Mouse (Mus musculus) heart, adult 11 months (tissue): Measurements from ENCODE around the gene Arl9.
"Not testable (repeated sequence)": the region's sequence is repeated elsewhere in the genome, so short reads cannot be mapped to it uniquely, and the experiment has no call there.

Experiments
- DNase-seq: peaks from one replicate; pipeline ENCODE4 v3.0.0; 2022

The Arl9 gene

DNA sequence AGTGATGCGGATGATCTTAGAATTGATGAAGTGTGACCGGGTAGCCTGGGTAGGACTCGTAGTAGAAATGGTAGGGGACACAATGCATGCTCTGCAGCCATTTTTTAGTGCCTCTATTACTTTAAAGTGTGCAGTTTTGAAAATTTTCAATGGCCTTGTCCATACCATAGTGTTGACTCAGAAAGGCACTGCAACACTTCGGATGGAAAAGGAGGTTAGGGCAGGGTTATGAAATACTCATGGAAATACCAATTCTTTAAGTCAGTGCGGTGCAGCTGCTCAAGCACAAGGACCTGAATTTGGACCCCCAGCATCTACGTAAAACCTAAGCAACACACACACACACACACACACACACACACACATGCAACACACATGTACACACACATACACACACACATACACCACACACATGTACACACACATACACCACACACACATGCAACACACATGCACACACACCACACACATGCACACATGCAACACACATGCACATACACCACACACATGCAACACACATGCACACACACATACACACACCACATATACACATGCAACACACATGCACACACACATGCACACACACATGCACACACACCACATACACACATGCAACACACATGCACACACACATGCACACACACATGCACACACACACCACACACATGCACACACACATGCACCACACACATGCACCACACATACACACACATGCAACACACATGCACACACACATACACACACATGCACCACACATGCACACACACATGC lies at the start of gene Arl9:
TSS of gene Arl9 (plus strand) at position 5 of the 771 bp plus-strand sequence.
- peak; percentile 56 for DNase-seq

DNA sequence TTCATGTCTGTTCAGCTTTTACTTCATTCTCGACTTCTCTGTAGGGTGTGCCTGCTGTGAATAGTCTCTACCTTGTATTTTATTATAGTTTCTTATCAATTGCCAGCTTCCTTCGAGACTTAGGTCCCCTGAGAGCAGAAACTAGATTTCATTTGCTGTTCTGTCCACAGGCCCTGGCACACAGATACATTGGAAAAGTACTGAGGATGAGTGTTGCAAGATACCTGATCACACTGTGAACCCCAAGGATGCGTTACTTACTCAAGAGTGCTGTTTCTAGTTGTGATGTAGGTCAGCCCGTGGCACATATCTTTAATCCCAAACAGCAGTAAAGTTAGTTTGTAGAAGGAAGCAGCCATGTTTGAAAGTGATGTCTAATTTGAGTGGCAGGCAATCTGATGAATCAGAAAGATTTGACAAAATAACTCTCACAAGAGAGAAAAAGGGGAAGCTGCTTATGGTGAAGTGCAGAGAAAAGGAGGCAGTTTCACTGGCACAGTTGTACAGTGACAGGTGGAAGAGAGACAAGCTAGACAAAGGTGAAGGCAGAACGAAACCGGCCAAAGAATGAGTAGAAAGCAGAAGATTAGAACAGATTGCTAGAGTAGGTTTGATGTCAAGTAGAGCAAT lies 49.5 kb upstream of the Arl9 start:
- DNase-seq: no peak

GRCm38 (mm10) chr5:76955474-76955873 lies 48.4 kb upstream of the Arl9 start:
- no peak for DNase-seq

DNA sequence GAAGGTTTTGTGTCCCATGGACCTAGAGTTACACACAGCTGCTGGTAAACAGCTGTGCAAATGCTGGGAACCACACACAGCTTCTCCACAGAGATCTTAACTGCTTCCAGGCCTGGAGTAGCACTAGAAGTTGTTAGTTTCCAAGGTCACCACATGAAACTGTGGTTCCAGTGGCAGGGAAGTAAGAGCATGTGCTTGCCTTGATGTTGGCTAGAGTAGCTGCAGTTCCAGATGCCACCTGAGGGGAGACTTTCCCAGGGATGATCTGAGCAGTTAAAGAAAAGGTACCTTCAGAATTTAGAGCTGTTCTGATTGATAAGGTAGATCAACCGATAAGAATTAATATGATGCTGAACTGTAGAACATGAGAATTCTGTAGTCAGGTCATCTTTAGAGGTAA lies 45.9 kb upstream of the Arl9 start:
- no peak for DNase-seq

DNA sequence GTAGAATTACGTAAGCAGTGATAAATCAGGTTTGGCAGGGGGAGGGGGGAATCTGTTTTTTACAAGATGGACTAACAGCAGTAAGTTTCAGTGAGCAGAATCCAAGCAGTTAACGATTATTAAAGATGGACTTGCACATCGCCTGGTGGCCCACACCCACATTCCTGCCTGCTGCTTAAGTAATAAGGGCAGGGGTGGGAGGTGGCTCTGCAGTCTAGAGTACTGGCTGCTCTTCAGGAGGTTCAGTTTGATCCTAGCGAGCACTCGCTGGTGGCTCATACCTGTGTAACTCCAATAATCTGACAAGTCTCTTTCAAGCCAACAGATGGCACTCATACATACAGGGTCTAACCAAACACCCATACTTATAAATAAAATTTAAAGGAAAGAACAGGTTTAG lies 44.3 kb upstream of the Arl9 start:
- peak; percentile 82 for DNase-seq

DNA sequence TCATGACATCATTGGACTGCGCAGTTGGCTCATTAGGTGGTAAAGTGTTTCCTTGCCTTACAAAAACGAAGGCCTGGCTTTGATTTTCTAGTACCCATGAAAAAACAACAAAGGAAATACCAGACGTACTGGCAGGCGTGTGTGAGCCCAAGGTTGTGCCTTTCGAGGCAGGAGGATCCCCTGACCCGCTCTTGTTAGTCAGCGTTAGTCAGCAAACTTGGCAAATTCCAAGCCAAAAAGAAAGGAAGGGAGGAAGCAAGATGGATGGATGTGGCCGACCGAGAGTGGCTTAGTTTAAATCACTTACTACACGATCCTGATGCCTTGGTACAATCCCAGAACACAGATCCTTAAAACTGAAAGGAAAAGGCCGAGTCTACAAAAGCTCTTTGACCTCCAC lies 41.3 kb upstream of the Arl9 start:
- no peak for DNase-seq

- peak; percentile 80 for DNase-seq
Observed at GRCm38 (mm10) chr5:76964651-76965050, 39.2 kb upstream of the Arl9 start.

- DNase-seq: no peak
Observed at GRCm38 (mm10) chr5:76969250-76969649, 34.6 kb upstream of the Arl9 start.

- not testable (repeated sequence) for DNase-seq
Observed at GRCm38 (mm10) chr5:76971115-76971514, 32.7 kb upstream of the Arl9 start.

- no peak for DNase-seq
Observed at GRCm38 (mm10) chr5:76973488-76973887, 30.4 kb upstream of the Arl9 start.

GRCm38 (mm10) chr5:76974207-76974553 lies 29.7 kb upstream of the Arl9 start:
- DNase-seq: no peak

DNA sequence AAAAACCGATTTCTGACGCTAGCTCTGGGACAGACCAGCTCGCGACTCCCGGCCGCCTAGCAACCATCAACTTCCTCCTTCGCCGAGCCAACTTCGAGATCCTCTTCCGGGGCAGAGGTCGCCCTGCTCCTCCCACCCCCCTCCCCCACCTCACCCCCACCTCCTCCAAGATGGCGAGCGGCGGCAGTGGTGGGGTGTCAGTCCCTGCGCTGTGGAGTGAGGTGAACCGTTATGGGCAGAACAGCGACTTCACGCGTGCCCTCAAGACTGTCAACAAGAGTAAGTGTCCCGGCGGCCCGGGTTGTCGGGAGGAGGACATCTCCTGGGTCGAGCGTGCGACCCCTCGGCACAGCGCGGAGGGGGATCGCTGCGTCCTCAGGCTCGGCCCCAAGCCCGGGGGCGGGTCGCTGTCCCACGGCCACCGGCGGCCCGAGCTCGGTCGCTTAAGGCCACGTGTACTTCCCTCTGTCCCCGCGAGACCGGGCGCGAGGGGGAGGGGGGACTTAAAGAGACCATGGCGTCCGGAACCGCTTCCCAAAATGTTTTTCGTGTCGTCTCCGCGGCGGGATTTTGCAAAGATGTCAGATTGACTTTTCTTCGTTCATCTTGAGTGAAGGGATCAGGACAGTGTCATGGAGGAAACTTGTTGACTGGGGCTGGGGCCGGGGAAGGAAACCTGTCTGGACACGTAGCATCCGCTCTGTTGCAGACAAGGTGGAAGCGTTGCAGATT lies 29.1 kb upstream of the Arl9 start, which contains the start of gene Srp72:
TSS of gene Srp72 (plus strand) at position 130 of the 732 bp plus-strand sequence.
- peak; percentile 99 for DNase-seq

DNA sequence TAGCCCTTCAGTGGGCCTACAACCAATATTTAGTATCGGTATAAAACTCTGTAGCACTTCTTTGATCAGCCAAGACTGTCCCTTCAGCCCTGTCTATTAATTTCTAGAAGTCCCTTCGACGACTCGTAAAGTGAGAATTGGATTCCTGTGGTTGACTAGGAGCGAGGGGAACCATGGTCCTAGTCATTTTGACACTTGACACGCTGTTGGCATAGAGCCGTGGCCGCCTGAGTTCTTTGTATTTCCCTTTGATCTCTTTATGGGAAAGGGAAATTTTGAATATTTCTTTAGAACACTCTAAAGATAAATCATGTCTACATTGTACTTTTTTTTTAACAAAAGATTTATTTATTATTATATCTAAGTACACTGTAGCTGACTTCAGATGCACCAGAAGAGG lies 28.1 kb upstream of the Arl9 start:
- no peak for DNase-seq

DNA sequence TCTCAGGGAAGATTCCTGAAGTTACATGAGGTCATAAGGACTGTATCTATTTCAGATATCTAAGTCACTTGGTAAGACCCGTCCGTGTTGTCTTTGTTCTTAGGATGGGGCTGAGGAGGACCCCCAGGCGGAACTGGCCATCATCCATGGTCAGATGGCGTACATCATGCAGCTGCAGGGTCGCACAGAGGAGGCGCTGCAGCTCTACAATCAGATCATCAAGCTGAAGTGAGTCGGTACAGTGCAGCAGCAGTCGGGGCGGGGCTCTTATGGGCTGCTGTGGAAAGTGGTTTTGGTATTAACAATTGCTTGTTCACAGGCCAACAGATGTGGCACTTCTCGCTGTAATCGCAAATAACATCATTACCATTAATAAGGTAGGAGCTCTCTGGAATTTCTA lies 19.8 kb upstream of the Arl9 start:
- peak; percentile 86 for DNase-seq

DNA sequence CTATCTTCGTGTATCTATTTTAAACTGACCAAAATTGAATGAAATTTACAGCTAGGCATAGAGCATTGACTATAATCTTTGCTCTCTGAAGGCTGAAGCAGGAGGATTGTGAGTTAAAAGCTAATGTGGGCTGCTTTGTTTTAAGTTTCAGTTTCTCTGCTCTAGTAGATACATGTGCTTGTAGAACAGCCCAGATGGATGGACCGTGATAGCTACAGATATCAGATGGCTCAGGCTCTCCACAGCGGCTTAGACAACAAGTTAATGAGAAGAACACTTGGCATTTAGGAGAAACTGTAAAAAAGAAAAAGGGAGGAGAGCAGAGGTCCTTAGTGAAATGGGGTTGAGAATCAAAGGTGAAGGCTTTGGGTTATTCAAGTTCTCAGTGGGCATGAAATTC lies 13.1 kb upstream of the Arl9 start:
- DNase-seq: no peak

- peak; percentile 41 for DNase-seq
Observed at GRCm38 (mm10) chr5:76993174-76993814, 10.6 kb upstream of the Arl9 start.

GRCm38 (mm10) chr5:76998416-76998815 lies 5.4 kb upstream of the Arl9 start:
- DNase-seq: peak; percentile 28

- peak; percentile 77 for DNase-seq
Observed at GRCm38 (mm10) chr5:77001192-77001591, 2.7 kb upstream of the Arl9 start.

- peak; percentile 49 for DNase-seq
Observed at GRCm38 (mm10) chr5:77010352-77010751, 6.5 kb downstream of the Arl9 start.

GRCm38 (mm10) chr5:77011082-77011481 lies 7.2 kb downstream of the Arl9 start:
- no peak for DNase-seq

GRCm38 (mm10) chr5:77013171-77013570 lies 9.3 kb downstream of the Arl9 start:
- peak; percentile 58 for DNase-seq

GRCm38 (mm10) chr5:77015544-77016482 lies 12.0 kb downstream of the Arl9 start, which contains the start of gene Thegl:
Gene Thegl (plus strand): TSS chr5:77016023.
- peak; percentile 96 for DNase-seq
